Mouse (Mus musculus) neural tube, embryonic 10.5 days (tissue): ENCODE results near the gene Zfp638.
A peak's percentile ranks its signal among the peaks of the same experiment; 100 is the strongest.

Source experiments
- DNase-seq: peaks from one replicate; pipeline ENCODE4 v3.0.0-alpha.2; 2017; ENCODE audit warnings: low spot score; ENCODE audit errors: extremely low spot score

The Zfp638 gene

GRCm38 (mm10) chr6:83866954-83867597, at the start of gene Zfp638:
Zfp638 (plus strand) TSS chr6:83867109.
- peak; percentile 96 for DNase-seq

GRCm38 (mm10) chr6:83818996-83819395, 47.9 kb upstream of the Zfp638 start:
- DNase-seq: no peak

- DNase-seq: no peak
Measured at GRCm38 (mm10) chr6:83820727-83821515, 46.0 kb upstream of the Zfp638 start.

GRCm38 (mm10) chr6:83821856-83822255, 45.1 kb upstream of the Zfp638 start:
- no peak for DNase-seq

GRCm38 (mm10) chr6:83830941-83831605, 35.8 kb upstream of the Zfp638 start:
- no peak for DNase-seq

GRCm38 (mm10) chr6:83831606-83832123, 35.2 kb upstream of the Zfp638 start, which contains the start of gene Paip2b:
Paip2b (minus strand) TSS chr6:83831741.
- peak; percentile 96 for DNase-seq

- DNase-seq: peak; percentile 14
Measured at GRCm38 (mm10) chr6:83832393-83832792, 34.5 kb upstream of the Zfp638 start.

GRCm38 (mm10) chr6:83836826-83837225, 30.1 kb upstream of the Zfp638 start:
- DNase-seq: no peak

- DNase-seq: no peak
Measured at GRCm38 (mm10) chr6:83838046-83838445, 28.9 kb upstream of the Zfp638 start.

GRCm38 (mm10) chr6:83840086-83840485, 26.8 kb upstream of the Zfp638 start:
- DNase-seq: no peak

- no peak for DNase-seq
Measured at GRCm38 (mm10) chr6:83844913-83845312, 22.0 kb upstream of the Zfp638 start.

- no peak for DNase-seq
Measured at GRCm38 (mm10) chr6:83846141-83846540, 20.8 kb upstream of the Zfp638 start.

- DNase-seq: no peak
Measured at GRCm38 (mm10) chr6:83849446-83849845, 17.5 kb upstream of the Zfp638 start.

GRCm38 (mm10) chr6:83857476-83857875, 9.4 kb upstream of the Zfp638 start:
- DNase-seq: no peak

GRCm38 (mm10) chr6:83860033-83860432, 6.9 kb upstream of the Zfp638 start:
- no peak for DNase-seq

- DNase-seq: no peak
Measured at GRCm38 (mm10) chr6:83863538-83863937, 3.4 kb upstream of the Zfp638 start.

GRCm38 (mm10) chr6:83866423-83866822, 486 bp upstream of the Zfp638 start:
- DNase-seq: peak; percentile 19

- DNase-seq: peak; percentile 35
Measured at GRCm38 (mm10) chr6:83867598-83868585, 983 bp downstream of the Zfp638 start.

- peak; percentile 21 for DNase-seq
Measured at GRCm38 (mm10) chr6:83879815-83880214, 12.9 kb downstream of the Zfp638 start.

- no peak for DNase-seq
Measured at GRCm38 (mm10) chr6:83886789-83887188, 19.9 kb downstream of the Zfp638 start.

- DNase-seq: no peak
Measured at GRCm38 (mm10) chr6:83888802-83889201, 21.9 kb downstream of the Zfp638 start.
